Mouse (Mus musculus): ENCODE measurements at regions not wholly inside any gene's neighbourhood (a gene's known extent, or its start where the extent isn't known, plus 50 kb on each side); places are given as distances from the start of the nearest gene placed in this dataset.

DNA sequence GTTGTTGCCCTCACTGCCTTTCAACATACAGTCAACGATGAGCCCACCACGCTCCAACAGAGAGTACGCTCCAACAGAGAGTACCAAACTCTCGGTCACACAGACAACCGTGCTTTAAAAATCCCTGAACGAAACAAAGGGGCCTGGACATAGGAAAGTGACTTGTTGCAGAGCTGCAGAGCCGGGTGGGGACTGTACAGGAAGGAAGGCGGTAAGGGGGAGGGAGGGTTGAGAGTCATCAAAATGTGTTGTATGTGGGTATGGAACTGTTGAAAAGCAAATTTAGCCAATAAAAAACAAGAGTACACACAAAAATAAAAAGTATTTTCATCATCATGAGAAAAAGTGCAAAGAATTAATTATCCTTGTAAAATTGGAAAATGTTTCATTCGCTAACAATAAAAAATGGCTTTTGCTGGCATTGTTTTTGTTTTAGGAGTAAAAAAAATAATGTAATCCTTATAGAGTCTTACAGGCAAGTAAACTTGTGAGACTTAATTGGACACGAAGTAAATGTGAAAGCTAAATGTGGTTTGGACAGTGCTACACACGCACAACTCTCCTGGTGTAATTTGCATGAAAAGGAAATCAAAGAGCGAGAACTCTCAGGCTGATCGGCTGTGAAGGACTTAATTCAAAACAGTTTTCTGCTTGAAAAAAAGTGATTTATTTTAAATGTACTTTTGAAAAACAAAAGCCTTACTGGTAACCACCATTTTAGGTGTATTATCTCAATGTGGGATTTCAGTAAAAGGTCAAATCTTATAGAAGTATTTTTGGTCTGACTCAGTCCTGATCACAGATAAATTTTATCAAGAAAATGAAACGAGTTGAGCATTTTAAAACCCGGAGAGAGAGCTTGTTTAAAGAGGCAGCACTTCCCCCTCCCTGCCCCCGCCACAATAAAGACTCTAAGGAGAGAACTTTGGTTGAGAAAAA is 129.4 kb downstream of the Kcnrg start:
- 23% methylated on average over 16 of the region's 16 CpGs for WGBS
- H3K27ac ChIP-seq (ENCODE audit: low read depth, low read length), result no peak overlapping the region
- H3K4me2 ChIP-seq (ENCODE audit: low read depth, low read length, poor library complexity, severe bottlenecking), result no peak overlapping the region
- ATAC-seq (ENCODE audit: low FRiP score) (no peak), DNase-seq (ENCODE audit: low spot score) (no peak)
- no peaks in the 10 kb centered on the region for H3K4me1 ChIP-seq (ENCODE audit: insufficient read depth, low read length)
- no peak overlapping the region for H3K4me3 ChIP-seq (ENCODE audit: low read depth, low read length)
- H3K9ac ChIP-seq (replicated peaks; ENCODE audit: low read length, poor library complexity, severe bottlenecking), result no peak overlapping the region
- no peaks in the 10 kb centered on the region for H3K36me3 ChIP-seq (ENCODE audit: insufficient read depth, low read length)
- H3K9me3 ChIP-seq (ENCODE audit: low read length), result no peaks in the 10 kb centered on the region
- no peak for TF ChIP-seq CTCF (IDR thresholded peaks at IDR 0.05)
- no peaks in the 10 kb centered on the region for H3K27me3 ChIP-seq (ENCODE audit: insufficient read depth, low read length)

DNA sequence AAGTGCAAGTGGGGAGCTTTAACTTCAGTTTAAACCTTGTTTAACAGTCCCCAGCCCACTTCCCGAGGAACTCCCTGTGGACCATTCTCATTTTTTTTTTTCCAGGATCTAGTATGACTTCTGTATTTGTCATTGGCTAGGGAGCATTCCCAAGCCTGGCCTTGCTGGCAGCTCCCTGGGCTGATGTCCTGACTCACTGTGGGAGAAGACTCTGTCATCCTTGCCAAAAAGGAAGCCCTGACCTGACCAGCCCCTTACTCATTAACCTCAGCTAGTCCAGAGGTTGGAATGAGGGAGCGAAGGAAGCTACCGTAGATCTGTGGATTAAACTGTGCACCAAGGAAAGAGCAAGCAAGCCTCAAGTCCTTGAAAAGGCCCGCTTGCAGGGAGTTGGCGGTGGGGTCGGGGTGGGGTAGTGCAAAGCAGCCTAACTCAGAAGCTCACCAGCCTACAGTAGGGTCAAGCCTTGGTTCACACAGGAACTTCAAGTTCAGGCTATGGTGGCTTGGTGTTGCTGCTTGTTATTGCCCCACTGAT is 130.3 kb downstream of the Kcnrg start:
- Histone ChIP-seq H3K27ac (ENCODE audit: low read depth, low read length) (no peak overlapping the region), H3K4me1 (ENCODE audit: insufficient read depth, low read length) (no peaks in the 10 kb centered on the region), H3K36me3 (ENCODE audit: insufficient read depth, low read length) (no peaks in the 10 kb centered on the region), H3K4me3 (ENCODE audit: low read depth, low read length) (no peak overlapping the region), H3K4me2 (ENCODE audit: low read depth, low read length, poor library complexity, severe bottlenecking) (no peak overlapping the region), H3K9ac (replicated peaks; ENCODE audit: low read length, poor library complexity, severe bottlenecking) (no peak overlapping the region), H3K27me3 (ENCODE audit: insufficient read depth, low read length) (no peaks in the 10 kb centered on the region), H3K9me3 (ENCODE audit: low read length) (no peaks in the 10 kb centered on the region)
- TF ChIP-seq CTCF (IDR thresholded peaks at IDR 0.05), result no peak
- no peak for DNase-seq (ENCODE audit: low spot score)
- no peak for ATAC-seq (ENCODE audit: low FRiP score)
- WGBS, result 82% methylated on average over 6 of the region's 6 CpGs

DNA sequence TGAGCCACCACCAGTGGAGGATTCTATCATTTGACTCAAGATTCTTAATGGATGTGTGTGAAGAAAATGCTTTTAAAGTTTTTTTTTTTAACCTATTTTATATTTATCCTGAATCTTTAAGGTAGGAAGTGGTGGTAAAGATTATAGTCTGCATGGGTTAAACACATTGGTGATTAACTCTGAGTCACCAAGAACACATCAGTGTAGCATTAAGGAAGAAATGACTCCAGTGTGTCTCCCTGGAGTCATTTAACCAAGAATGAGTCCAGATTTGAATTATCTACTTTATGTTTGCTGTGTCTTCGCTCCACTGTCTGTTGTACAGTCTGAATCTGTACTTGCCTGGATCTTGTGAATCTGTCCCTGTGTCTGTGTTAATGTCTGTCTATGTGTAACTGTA is 132.2 kb downstream of the Kcnrg start:
- DNase-seq (ENCODE audit: low spot score), result no peak
- Histone ChIP-seq H3K36me3 (ENCODE audit: insufficient read depth, low read length) (no peaks in the 10 kb centered on the region), H3K4me2 (ENCODE audit: low read depth, low read length, poor library complexity, severe bottlenecking) (no peak overlapping the region), H3K27me3 (ENCODE audit: insufficient read depth, low read length) (no peaks in the 10 kb centered on the region), H3K9me3 (ENCODE audit: low read length) (no peaks in the 10 kb centered on the region), H3K9ac (replicated peaks; ENCODE audit: low read length, poor library complexity, severe bottlenecking) (no peak overlapping the region), H3K4me3 (ENCODE audit: low read depth, low read length) (no peak overlapping the region), H3K27ac (ENCODE audit: low read depth, low read length) (no peak overlapping the region), H3K4me1 (ENCODE audit: insufficient read depth, low read length) (no peaks in the 10 kb centered on the region)
- TF ChIP-seq CTCF (IDR thresholded peaks at IDR 0.05), result no peak
- no peak for ATAC-seq (ENCODE audit: low FRiP score)
- WGBS, result 100% methylated on average over 1 of the region's 1 CpGs

DNA sequence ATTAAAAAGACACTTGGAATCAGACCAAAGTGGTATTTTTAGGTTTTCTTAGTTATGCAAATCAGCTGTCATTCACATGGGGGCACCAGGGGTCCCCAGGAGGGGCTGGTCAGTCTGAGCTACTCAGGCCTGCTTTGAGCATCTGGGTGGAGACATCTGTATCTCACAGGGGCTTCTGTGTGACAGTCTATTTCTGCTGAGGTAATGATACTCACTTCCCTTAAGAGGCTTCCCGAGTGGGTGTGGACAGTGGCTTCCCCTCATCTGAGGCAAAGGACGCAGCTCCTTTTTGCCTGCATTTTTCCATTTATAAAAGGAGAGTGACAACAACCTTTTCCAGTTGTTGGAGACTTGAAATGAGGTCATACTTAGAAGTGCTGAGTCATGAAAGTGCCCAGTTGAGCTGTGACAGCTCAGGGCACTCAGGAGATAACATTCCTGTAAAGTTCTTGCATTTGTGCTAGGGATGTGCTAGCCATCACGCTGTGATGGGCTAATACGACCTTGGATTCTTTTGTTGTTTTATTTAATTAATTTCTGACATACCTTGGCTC is 136.7 kb downstream of the Kcnrg start:
- no peak overlapping the region for H3K9ac ChIP-seq (replicated peaks; ENCODE audit: low read length, poor library complexity, severe bottlenecking)
- DNase-seq (ENCODE audit: low spot score) (no peak), ATAC-seq (ENCODE audit: low FRiP score) (no peak)
- H3K4me3 ChIP-seq (ENCODE audit: low read depth, low read length), result no peak overlapping the region
- TF ChIP-seq CTCF (IDR thresholded peaks at IDR 0.05), result no peak
- 46% methylated on average over 4 of the region's 4 CpGs for WGBS
- H3K27me3 ChIP-seq (ENCODE audit: insufficient read depth, low read length), result no peaks in the 10 kb centered on the region
- no peak overlapping the region for H3K4me2 ChIP-seq (ENCODE audit: low read depth, low read length, poor library complexity, severe bottlenecking)
- no peak overlapping the region for H3K27ac ChIP-seq (ENCODE audit: low read depth, low read length)
- no peaks in the 10 kb centered on the region for H3K4me1 ChIP-seq (ENCODE audit: insufficient read depth, low read length)
- H3K36me3 ChIP-seq (ENCODE audit: insufficient read depth, low read length), result no peaks in the 10 kb centered on the region
- no peaks in the 10 kb centered on the region for H3K9me3 ChIP-seq (ENCODE audit: low read length)

DNA sequence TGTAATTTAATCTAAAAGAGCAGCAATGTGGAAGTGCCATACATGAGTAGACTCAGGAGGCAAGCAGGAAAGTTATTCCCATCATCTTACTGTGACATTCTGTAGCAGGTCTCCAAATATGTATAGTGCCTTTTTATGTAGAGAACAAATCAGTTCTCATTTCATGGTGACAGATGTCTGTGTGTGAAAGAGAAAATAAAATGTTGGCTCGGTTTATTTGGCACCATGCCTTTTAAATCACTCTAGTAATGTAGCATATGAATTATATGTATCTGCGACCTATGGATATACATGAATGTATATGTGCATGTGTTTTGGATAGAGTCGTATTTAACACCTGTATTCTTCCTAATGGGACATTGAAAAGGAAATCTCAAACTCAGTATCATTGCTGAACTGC is 146.2 kb downstream of the Kcnrg start:
- Histone ChIP-seq H3K9ac (replicated peaks; ENCODE audit: low read length, poor library complexity, severe bottlenecking) (no peak overlapping the region), H3K4me2 (ENCODE audit: low read depth, low read length, poor library complexity, severe bottlenecking) (no peak overlapping the region), H3K36me3 (ENCODE audit: insufficient read depth, low read length) (no peaks in the 10 kb centered on the region), H3K4me3 (ENCODE audit: low read depth, low read length) (no peak overlapping the region), H3K4me1 (ENCODE audit: insufficient read depth, low read length) (no peaks in the 10 kb centered on the region), H3K9me3 (ENCODE audit: low read length) (no peaks in the 10 kb centered on the region), H3K27me3 (ENCODE audit: insufficient read depth, low read length) (no peaks in the 10 kb centered on the region), H3K27ac (ENCODE audit: low read depth, low read length) (no peak overlapping the region)
- no peak for DNase-seq (ENCODE audit: low spot score)
- no peak for ATAC-seq (ENCODE audit: low FRiP score)
- no peak for TF ChIP-seq CTCF (IDR thresholded peaks at IDR 0.05)
- 80% methylated on average over 3 of the region's 3 CpGs for WGBS

DNA sequence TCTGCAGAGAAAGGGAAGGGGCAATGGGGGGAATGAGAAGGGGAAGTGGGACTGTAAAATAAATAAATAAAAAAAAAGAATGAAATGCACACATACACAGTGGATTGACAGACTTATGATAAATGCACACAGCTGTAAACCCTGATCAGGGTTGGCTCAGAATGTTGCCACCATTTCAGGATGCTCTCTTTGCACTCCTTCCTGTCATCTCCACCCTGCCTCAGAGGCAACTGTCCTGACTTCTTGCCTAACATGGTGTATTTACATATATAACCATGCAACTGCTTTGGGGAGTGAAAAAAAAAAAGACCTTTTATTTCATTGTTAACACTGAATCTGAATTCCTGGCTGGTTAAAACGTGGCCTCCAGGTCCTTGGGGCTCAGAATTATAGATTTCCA is 149.4 kb downstream of the Kcnrg start:
- peak overlapping the region; percentile 3; the same call in 1 of the 2 replicates for H3K27ac ChIP-seq (ENCODE audit: low read depth, low read length)
- WGBS, result 3% methylated on average over 1 of the region's 1 CpGs
- TF ChIP-seq CTCF (IDR thresholded peaks at IDR 0.05), result no peak
- H3K4me2 ChIP-seq (ENCODE audit: low read depth, low read length, poor library complexity, severe bottlenecking), result peak overlapping the region; percentile 48; the same call in 1 of the 2 replicates
- H3K36me3 ChIP-seq (ENCODE audit: insufficient read depth, low read length), result no peaks in the 10 kb centered on the region
- ATAC-seq (ENCODE audit: low FRiP score), result no peak
- no peaks in the 10 kb centered on the region for H3K27me3 ChIP-seq (ENCODE audit: insufficient read depth, low read length)
- no peaks in the 10 kb centered on the region for H3K9me3 ChIP-seq (ENCODE audit: low read length)
- no peak overlapping the region for H3K9ac ChIP-seq (replicated peaks; ENCODE audit: low read length, poor library complexity, severe bottlenecking)
- no peak overlapping the region for H3K4me3 ChIP-seq (ENCODE audit: low read depth, low read length)
- H3K4me1 ChIP-seq (ENCODE audit: insufficient read depth, low read length), result no peaks in the 10 kb centered on the region
- no peak for DNase-seq (ENCODE audit: low spot score)
